Mouse (Mus musculus): ENCODE data around the gene Pros1.
A peak's percentile ranks its signal among the peaks of the same experiment; 100 is the strongest.

The Pros1 gene

DNA sequence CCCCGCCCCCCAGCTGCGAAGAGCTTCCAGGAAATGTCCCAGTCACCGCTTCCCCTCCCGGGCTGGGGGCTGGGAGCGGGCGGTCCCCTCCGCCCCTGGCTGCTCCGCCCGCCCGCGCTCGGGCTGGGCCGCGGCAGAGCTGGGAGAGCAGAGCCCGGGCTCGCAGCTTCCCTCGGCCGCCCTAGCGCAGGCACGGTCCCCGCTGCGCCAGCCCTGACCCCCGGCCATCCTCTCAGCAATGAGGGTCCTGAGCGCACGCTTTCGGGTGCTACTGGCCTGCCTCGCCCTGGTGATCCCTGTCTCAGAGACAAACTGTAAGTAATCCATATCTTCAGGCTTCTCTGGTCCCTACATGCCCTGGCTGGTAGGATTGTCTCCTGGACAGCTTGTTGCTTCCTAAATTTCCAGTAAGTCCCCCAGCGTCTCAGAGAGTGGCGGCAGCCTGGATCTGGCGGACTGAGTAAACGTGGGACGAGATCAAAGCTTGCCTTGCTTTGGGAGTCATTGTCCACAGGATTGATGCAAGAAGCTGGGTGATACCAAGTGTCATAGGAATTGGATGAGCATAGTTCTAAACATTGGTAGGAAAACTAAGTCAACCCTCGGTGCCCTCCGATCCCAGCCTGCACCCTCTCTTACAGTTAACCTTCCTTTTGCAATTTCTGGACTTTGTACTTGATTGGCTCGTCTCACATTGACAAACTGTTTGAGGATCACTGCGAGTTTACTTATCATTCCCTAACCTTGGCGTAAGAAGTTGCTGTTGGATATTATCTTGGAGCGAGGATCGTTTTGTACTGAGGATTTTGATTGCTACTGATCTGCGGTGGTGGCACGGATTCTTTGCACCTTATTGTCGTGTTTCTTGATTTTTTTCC is at the start of gene Pros1:
Pros1 (plus strand) TSS at position 117 of the 878 bp plus-strand sequence.
- peak; percentile 69 for DNase-seq (ENCODE audit: low spot score)

DNA sequence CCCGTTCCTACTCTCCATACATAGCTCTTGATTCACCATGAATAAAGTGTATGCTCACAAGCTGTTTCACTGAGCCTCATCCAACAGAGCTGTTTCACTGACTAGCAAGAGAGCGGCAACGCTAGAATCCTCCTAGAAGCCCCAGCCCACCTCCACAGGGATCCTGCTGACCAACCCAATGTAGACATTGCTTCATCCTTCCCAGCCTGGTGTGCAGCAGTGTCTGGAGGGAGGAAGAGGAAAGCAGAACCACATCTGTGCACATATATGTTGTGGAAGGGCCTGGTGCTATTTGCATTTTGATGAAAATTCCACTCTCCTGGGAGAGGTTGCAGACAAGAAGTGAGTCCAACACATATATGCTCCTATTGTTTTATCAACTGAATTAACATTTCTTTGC is 49.5 kb upstream of the Pros1 start:
- no peak for DNase-seq (ENCODE audit: low spot score)

GRCm38 (mm10) chr16:62807249-62807979 is 46.7 kb upstream of the Pros1 start:
- peak; percentile 35 for DNase-seq (ENCODE audit: low spot score)

DNA sequence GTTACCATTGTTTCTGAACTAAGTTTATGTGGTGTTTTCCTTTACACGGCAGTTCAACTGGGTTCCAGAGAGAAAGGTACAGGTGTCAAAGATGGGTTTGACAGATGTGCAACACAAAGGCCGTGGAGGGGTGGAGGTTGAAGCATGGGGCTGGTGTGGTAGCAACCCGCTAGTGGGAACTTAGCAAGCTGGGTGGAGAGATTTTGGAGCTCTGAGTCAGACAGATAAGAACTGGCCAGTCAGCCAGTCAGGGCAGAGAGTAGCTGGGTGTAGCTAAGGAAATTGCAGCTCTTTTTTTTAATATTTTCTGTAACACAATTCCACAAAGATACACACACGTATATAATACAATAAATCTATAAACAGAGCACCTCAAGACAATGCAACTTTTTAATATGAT is 43.3 kb upstream of the Pros1 start:
- no peak for DNase-seq (ENCODE audit: low spot score)

- no peak for DNase-seq (ENCODE audit: low spot score)
Observed at GRCm38 (mm10) chr16:62813790-62814189, 40.3 kb upstream of the Pros1 start.

- DNase-seq (ENCODE audit: low spot score) = no peak
Observed at GRCm38 (mm10) chr16:62814491-62814890, 39.6 kb upstream of the Pros1 start, which contains the start of gene Stx19. Stx19 (plus strand) TSS chr16:62814676.

GRCm38 (mm10) chr16:62822472-62822871 is 31.6 kb upstream of the Pros1 start:
- no peak for DNase-seq (ENCODE audit: low spot score)

GRCm38 (mm10) chr16:62826156-62827001 is 27.7 kb upstream of the Pros1 start:
- DNase-seq (ENCODE audit: low spot score) = peak; percentile 79

- DNase-seq (ENCODE audit: low spot score) = no peak
Observed at GRCm38 (mm10) chr16:62832027-62832426, 22.1 kb upstream of the Pros1 start.

DNA sequence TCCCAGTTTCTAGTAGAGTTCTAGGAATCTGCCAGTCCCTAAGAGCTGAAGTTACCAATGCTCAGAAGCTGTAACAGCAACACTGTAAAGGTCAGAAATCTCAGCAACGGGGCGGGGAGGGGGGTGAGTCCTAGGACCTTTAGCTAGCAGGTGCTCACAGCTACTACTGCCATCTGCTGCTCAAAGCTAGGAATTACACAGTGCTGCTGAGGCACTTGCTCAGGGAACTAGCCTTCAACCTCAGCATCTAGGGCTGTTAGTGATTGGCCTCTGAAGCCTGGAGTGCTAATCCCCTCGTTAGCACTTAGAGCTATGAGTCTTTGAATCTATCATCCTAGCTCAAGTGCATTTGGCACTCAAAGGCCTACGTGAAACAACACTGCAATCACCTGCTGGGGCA is 21.6 kb upstream of the Pros1 start:
- DNase-seq (ENCODE audit: low spot score) = peak; percentile 81

- DNase-seq (ENCODE audit: low spot score) = no peak
Observed at GRCm38 (mm10) chr16:62834016-62834735, 19.9 kb upstream of the Pros1 start.

GRCm38 (mm10) chr16:62845341-62845740 is 8.8 kb upstream of the Pros1 start:
- no peak for DNase-seq (ENCODE audit: low spot score)

GRCm38 (mm10) chr16:62846498-62847312 is 7.4 kb upstream of the Pros1 start, which contains the start of gene Arl13b:
Arl13b (minus strand) TSS chr16:62847040.
- DNase-seq (ENCODE audit: low spot score) = peak; percentile 98

DNA sequence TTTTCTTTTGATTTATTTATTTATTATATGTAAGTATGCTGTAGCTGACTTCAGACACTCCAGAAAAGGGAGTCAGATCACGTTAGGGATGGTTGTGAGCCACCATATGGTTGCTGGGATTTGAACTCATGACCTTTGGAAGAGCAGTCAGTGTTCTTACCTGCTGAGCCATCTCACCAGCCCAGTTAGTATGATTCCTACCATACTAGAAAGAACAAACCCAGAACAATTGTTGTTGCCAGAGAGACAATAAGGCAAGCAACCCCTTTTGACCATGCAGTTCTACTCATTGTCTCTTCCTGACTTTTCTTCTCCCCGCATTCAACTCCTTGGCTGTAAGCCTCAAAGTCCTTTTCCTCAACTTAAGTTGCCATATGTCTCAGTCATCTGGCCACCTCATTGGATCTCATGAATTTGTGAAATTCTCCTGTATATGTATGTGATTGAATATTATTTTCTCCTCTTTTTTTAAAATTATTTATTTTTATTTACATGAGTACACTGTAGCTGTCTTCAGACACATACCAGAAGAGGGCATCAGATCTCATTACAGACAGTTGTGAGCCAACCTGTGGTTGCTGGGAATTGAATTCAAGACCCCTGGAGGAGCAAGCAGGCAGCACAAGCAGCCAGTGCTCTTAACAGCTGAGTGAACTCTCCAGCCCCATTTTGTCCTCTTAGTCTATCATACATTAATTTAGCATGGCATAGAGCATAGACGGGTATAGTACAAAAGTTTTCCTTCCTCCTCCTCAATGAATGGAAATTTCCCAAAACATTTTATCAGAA is 1.4 kb upstream of the Pros1 start:
- DNase-seq (ENCODE audit: low spot score) = peak; percentile 36

- DNase-seq (ENCODE audit: low spot score) = peak; percentile 14
Observed at GRCm38 (mm10) chr16:62853611-62854126, 438 bp upstream of the Pros1 start.

GRCm38 (mm10) chr16:62855385-62855784 is 1.3 kb downstream of the Pros1 start:
- DNase-seq (ENCODE audit: low spot score) = no peak

GRCm38 (mm10) chr16:62856273-62856672 is 2.2 kb downstream of the Pros1 start:
- no peak for DNase-seq (ENCODE audit: low spot score)

- DNase-seq (ENCODE audit: low spot score) = no peak
Observed at GRCm38 (mm10) chr16:62857498-62857897, 3.4 kb downstream of the Pros1 start.

- no peak for DNase-seq (ENCODE audit: low spot score)
Observed at GRCm38 (mm10) chr16:62858018-62858417, 3.9 kb downstream of the Pros1 start.
